Mouse (Mus musculus) CH12.LX (cell line): ENCODE data around the gene Gm20517. TPM values are rescaled to one million over a fixed set of nuclear protein-coding genes. Genes with fewer than 3 reads are reported as not detected.

Experiments
- DNase-seq: peaks from one replicate; pipeline ENCODE4 v3.0.0-alpha.2; 2013; ENCODE audit errors: extremely low read depth
- H3K27ac ChIP-seq: 2 replicates; pipeline ENCODE4 v1.5.1; 2012; ENCODE audit warnings: low read depth, mild to moderate bottlenecking, control low read depth, moderate library complexity; ENCODE audit not compliant: insufficient read depth
- H3K27me3 ChIP-seq: replicated peaks from 2 replicates; pipeline ENCODE3; 2012; ENCODE audit warnings: inconsistent platforms
- H3K36me3 ChIP-seq, 2 experiments: replicated peaks in 1 of 2; 2 replicates each; pipeline versions ENCODE3 to v1.6.1; 2012; ENCODE audit warnings: inconsistent platforms in 1 of 2, low read length in 1 of 2, mild to moderate bottlenecking in 1 of 2, mixed read lengths in 1 of 2, moderate library complexity in 1 of 2; ENCODE audit not compliant: control insufficient read depth in 1 of 2, insufficient read depth in 1 of 2
- H3K4me1 ChIP-seq, 2 experiments: 2 replicates each; pipeline ENCODE4 v1.6.1; 2012; ENCODE audit warnings: inconsistent platforms in 1 of 2, moderate library complexity in 1 of 2; ENCODE audit not compliant: insufficient read depth in 2 of 2, control insufficient read depth in 1 of 2
- H3K4me2 ChIP-seq: 2 replicates; pipeline ENCODE4 v1.6.1; 2012; ENCODE audit warnings: low read depth, mild to moderate bottlenecking, control low read depth; ENCODE audit not compliant: poor library complexity, insufficient read depth, severe bottlenecking
- H3K4me3 ChIP-seq, 3 experiments: fragments of 150-350 bp in 1 of 3; sonication (generic) in 1 of 3; replicated peaks in 1 of 3; 2 replicates each; pipeline versions ENCODE3 to v1.5.1; 2011 to 2012; ENCODE audit warnings: low read depth in 2 of 3, low read length in 2 of 3, mild to moderate bottlenecking in 2 of 3, moderate library complexity in 2 of 3, control low read depth in 1 of 3, improper control_type of control experiment in 1 of 3, inconsistent platforms in 1 of 3, mixed read lengths in 1 of 3; ENCODE audit not compliant: poor library complexity in 1 of 3
- H3K79me2 ChIP-seq: replicated peaks from 2 replicates; pipeline ENCODE4 v1.6.1; 2012; ENCODE audit warnings: mild to moderate bottlenecking, moderate library complexity; ENCODE audit not compliant: control insufficient read depth, poor library complexity, insufficient read depth, severe bottlenecking; ENCODE audit errors: extremely low read depth
- H3K9ac ChIP-seq: 2 replicates; pipeline ENCODE4 v1.6.1; 2012; ENCODE audit warnings: low read depth, mild to moderate bottlenecking, control low read depth, moderate library complexity; ENCODE audit not compliant: insufficient read depth
- H3K9me3 ChIP-seq: replicated peaks from 2 replicates; pipeline ENCODE3; 2012; ENCODE audit warnings: low read length, inconsistent platforms, mixed read lengths
- BHLHE40 ChIP-seq: IDR thresholded peaks from 2 replicates; pipeline ENCODE4 v1.6.1; 2011; ENCODE audit warnings: mild to moderate bottlenecking, low read depth, low read length, improper control_type of control experiment
- CHD1 ChIP-seq: IDR thresholded peaks from 2 replicates; pipeline ENCODE4 v1.6.1; 2012; ENCODE audit warnings: low read depth, low read length, improper control_type of control experiment, inconsistent platforms
- CTCF ChIP-seq, 2 experiments: IDR thresholded peaks in 1 of 2; conservative IDR thresholded peaks in 1 of 2; 2 replicates each; pipeline ENCODE4 v1.5.1; 2011 to 2012; ENCODE audit warnings: low read depth in 2 of 2, low read length in 2 of 2, improper control_type of control experiment in 1 of 2, inconsistent platforms in 1 of 2, mild to moderate bottlenecking in 1 of 2, moderate library complexity in 1 of 2
- E2F4 ChIP-seq: IDR thresholded peaks from 2 replicates; pipeline ENCODE4 v1.6.1; 2011; ENCODE audit warnings: low read depth, low read length, improper control_type of control experiment; ENCODE audit not compliant: insufficient replicate concordance
- ELF1 ChIP-seq: IDR thresholded peaks from 2 replicates; pipeline ENCODE4 v1.6.1; 2014; ENCODE audit warnings: low read depth, mild to moderate bottlenecking, inconsistent platforms, low read length, improper control_type of control experiment
- EP300 ChIP-seq: IDR thresholded peaks from 2 replicates; pipeline ENCODE4 v1.6.1; 2011; ENCODE audit warnings: low read length, improper control_type of control experiment
- ETS1 ChIP-seq: conservative IDR thresholded peaks from 2 replicates; pipeline ENCODE4 v1.6.1; 2012; ENCODE audit warnings: low read depth, mild to moderate bottlenecking, inconsistent platforms, low read length, improper control_type of control experiment, moderate library complexity
- GABPA ChIP-seq: IDR thresholded peaks from 2 replicates; pipeline ENCODE4 v1.6.1; 2012; ENCODE audit warnings: low read depth, low read length, improper control_type of control experiment, inconsistent platforms; ENCODE audit not compliant: insufficient replicate concordance
- HCFC1 ChIP-seq: IDR thresholded peaks from 2 replicates; pipeline ENCODE4 v1.6.1; 2012; ENCODE audit warnings: low read depth, mild to moderate bottlenecking, inconsistent platforms, low read length, improper control_type of control experiment
- IRF4 ChIP-seq: IDR thresholded peaks from 2 replicates; pipeline ENCODE4 v1.6.1; 2014; ENCODE audit warnings: low read depth, mild to moderate bottlenecking, inconsistent platforms, low read length, improper control_type of control experiment
- JUN ChIP-seq: IDR thresholded peaks from 2 replicates; pipeline ENCODE4 v1.6.1; 2011; ENCODE audit warnings: low read depth, mild to moderate bottlenecking, low read length, improper control_type of control experiment, moderate library complexity; ENCODE audit not compliant: insufficient read depth
- MAX ChIP-seq: IDR thresholded peaks from 2 replicates; pipeline ENCODE4 v1.6.1; 2011; ENCODE audit warnings: low read length, improper control_type of control experiment
- MEF2A ChIP-seq: IDR thresholded peaks from 2 replicates; pipeline ENCODE4 v1.6.1; 2014; ENCODE audit warnings: low read depth, mild to moderate bottlenecking, inconsistent platforms, low read length, improper control_type of control experiment, borderline replicate concordance
- MXI1 ChIP-seq: IDR thresholded peaks from 2 replicates; pipeline ENCODE4 v1.6.1; 2011; ENCODE audit warnings: mild to moderate bottlenecking, low read depth, low read length, improper control_type of control experiment
- MYC ChIP-seq: IDR thresholded peaks from 2 replicates; pipeline ENCODE4 v1.6.1; 2011; ENCODE audit warnings: low read depth, mild to moderate bottlenecking, improper control_type of control experiment, low read length
- NELFE ChIP-seq: IDR thresholded peaks from 2 replicates; pipeline ENCODE4 v1.6.1; 2011; ENCODE audit warnings: low read depth, low read length, improper control_type of control experiment
- NRF1 ChIP-seq: IDR thresholded peaks from 2 replicates; pipeline ENCODE4 v1.6.1; 2014; ENCODE audit warnings: low read depth, mild to moderate bottlenecking, inconsistent platforms, low read length, improper control_type of control experiment, moderate library complexity
- RAD21 ChIP-seq: IDR thresholded peaks from 2 replicates; pipeline ENCODE4 v1.6.1; 2011; ENCODE audit warnings: low read depth, mild to moderate bottlenecking, low read length, improper control_type of control experiment, moderate library complexity
- RCOR1 ChIP-seq: conservative IDR thresholded peaks from 2 replicates; pipeline ENCODE4 v1.6.1; 2012; ENCODE audit warnings: low read depth, mild to moderate bottlenecking, inconsistent platforms, low read length, improper control_type of control experiment
- SIN3A ChIP-seq: IDR thresholded peaks from 2 replicates; pipeline ENCODE4 v1.6.1; 2012; ENCODE audit warnings: low read length, improper control_type of control experiment, inconsistent platforms
- SMC3 ChIP-seq: IDR thresholded peaks from 2 replicates; pipeline ENCODE4 v1.6.1; 2011; ENCODE audit warnings: low read depth, low read length, improper control_type of control experiment
- TCF12 ChIP-seq: IDR thresholded peaks from 2 replicates; pipeline ENCODE4 v1.6.1; 2014; ENCODE audit warnings: low read depth, mild to moderate bottlenecking, inconsistent platforms, low read length, improper control_type of control experiment
- UBTF ChIP-seq: IDR thresholded peaks from 2 replicates; pipeline ENCODE4 v1.6.1; 2012; ENCODE audit warnings: low read depth, mild to moderate bottlenecking, inconsistent platforms, low read length, improper control_type of control experiment, moderate library complexity
- USF1 ChIP-seq: IDR thresholded peaks from 2 replicates; pipeline ENCODE4 v1.6.1; 2014; ENCODE audit warnings: low read depth, mild to moderate bottlenecking, inconsistent platforms, low read length, improper control_type of control experiment
- ZC3H11A ChIP-seq: IDR thresholded peaks from 2 replicates; pipeline ENCODE4 v1.6.1; 2012; ENCODE audit warnings: low read depth, mild to moderate bottlenecking, inconsistent platforms, low read length, improper control_type of control experiment
- ZKSCAN1 ChIP-seq: IDR thresholded peaks from 2 replicates; pipeline ENCODE4 v1.6.1; 2012; ENCODE audit warnings: low read depth, inconsistent platforms, low read length, improper control_type of control experiment, borderline replicate concordance
- ZMIZ1 ChIP-seq: IDR thresholded peaks from 2 replicates; pipeline ENCODE4 v1.6.1; 2012; ENCODE audit warnings: low read depth, mild to moderate bottlenecking, inconsistent platforms, low read length, improper control_type of control experiment
- ZNF384 ChIP-seq: IDR thresholded peaks from 2 replicates; pipeline ENCODE4 v1.6.1; 2012; ENCODE audit warnings: low read depth, low read length, improper control_type of control experiment, inconsistent platforms
- dilution Hi-C: fragments of 300-500 bp; cut with MboI; formaldehyde crosslinking; loops from 2 replicates; pipeline ENCODE4 v1.14.3; 2020; ENCODE audit warnings: low sequenced_read_pairs; ENCODE audit not compliant: extremely low pct_unique_long_range_greater_than_20kb, extremely low pct_ligation_motif_present
- in situ Hi-C: fragments of 300-500 bp; cut with MboI; formaldehyde crosslinking; loops from 3 replicates; pipeline ENCODE4 v1.14.3; 2019; ENCODE audit warnings: low sequenced_read_pairs, low pct_ligation_motif_present, low pct_unique_long_range_greater_than_20kb, mixed read lengths
- polyA plus RNA-seq: library from polyadenylated mRNA; unstranded; fragments of >175 nt; gene quantifications from 2 replicates; pipeline ENCODE4 v1.2.1, GENCODE M21; 2012; ENCODE audit warnings: low read depth; ENCODE audit not compliant: insufficient read length
- total RNA-seq, 2 experiments: library from RNA; depleted of rRNA; stranded (reverse); fragments of 300-350 nt in 1 of 2; fragments of >200 nt in 1 of 2; gene quantifications; 2 replicates each; pipeline ENCODE4 v1.2.3; 2012 to 2014

The Gm20517 gene
- total and polyA plus RNA-seq, 3 experiments, result 1.1 to 1.8 (median 1.8) TPM

GRCm38 (mm10) chr17:47682836-47683235, 71.4 kb downstream of the Gm20517 start:
- no peak for DNase-seq
- H3K4me2 ChIP-seq, result no peak overlapping the region
- TF ChIP-seq SMC3, result no peak
- TF ChIP-seq IRF4, result no peak
- no peak for TF ChIP-seq RAD21
- no peak for TF ChIP-seq MEF2A
- no peak for TF ChIP-seq JUN
- no peak for TF ChIP-seq USF1
- H3K79me2 ChIP-seq, result peaks cover 10% of the 10 kb centered on the region
- H3K9ac ChIP-seq, result no peak overlapping the region
- no peaks in the 10 kb centered on the region for H3K9me3 ChIP-seq
- H3K4me1 ChIP-seq, result peaks cover 8 to 22% of the 10 kb centered on the region in 2 experiments
- dilution Hi-C loops, result no loop called here
- no peaks in the 10 kb centered on the region for H3K27me3 ChIP-seq
- in situ Hi-C loops, result no loop called here
- peaks cover 41 to 81% of the 10 kb centered on the region in 2 experiments for H3K36me3 ChIP-seq
- no peak overlapping the region for H3K27ac ChIP-seq
- no peak overlapping the region for H3K4me3 ChIP-seq

DNA sequence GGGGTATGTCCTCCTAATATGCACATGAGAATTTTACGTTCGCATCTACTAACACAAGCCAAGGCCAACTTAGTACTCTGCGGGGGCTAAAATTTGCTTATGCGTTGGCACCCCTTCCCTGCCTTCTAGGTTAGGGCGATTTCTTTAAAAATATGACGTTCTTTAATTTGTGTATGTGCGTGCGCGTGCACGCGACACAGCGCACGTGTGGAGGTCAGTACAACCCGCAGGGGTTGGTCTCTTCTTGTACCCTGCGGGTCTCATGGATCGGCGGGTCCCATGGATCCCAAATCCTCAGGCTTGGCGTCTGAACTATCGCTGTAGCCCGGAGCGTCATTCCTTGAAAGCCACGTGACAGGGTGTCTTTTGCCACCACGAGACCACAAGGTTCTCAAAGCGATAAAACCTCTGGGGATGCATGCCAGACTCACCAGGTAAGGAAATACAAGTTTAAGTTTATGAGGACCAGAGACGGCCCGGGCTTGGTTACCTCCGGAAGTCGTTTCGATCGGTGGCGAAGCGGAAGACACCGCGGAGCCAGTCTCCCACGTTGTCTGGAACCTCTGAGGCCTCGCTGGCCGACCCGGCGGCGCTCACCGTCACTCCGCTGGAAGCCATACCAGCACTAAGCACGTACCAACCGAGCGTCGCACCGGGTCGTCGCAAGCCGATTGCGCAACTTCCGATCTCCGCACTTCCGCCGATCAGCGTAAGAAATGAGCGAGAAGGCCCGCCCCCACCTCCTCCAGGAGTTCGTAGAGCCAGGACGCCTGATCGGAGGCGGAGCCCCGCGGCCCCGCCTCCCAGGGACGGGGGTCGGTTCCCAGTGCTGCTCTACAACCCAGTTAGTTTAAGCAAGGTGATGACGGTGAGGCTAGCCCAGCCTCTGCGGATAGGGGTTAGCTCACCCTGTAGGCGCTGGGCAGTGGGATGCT, 76.3 kb downstream of the Gm20517 start:
- dilution Hi-C loops (no loop called here), in situ Hi-C loops (loop anchor here (5.0 kb wide), 1 partner anchor 75 kb away; the partner anchor contains the start of genes Bysl, Gm20517 and Med20)
- H3K79me2 ChIP-seq, result peaks cover 10% of the 10 kb centered on the region
- H3K27ac ChIP-seq, result no peak overlapping the region
- H3K4me3 ChIP-seq, result peak overlapping the region; percentile 85 to 96 (median 92)
- peaks cover 10 to 29% of the 10 kb centered on the region in 2 experiments for H3K4me1 ChIP-seq
- H3K4me2 ChIP-seq, result peak overlapping the region; percentile 90
- peak; percentile 97 for DNase-seq
- peaks cover 18 to 41% of the 10 kb centered on the region in 2 experiments for H3K36me3 ChIP-seq
- H3K9me3 ChIP-seq, result no peaks in the 10 kb centered on the region
- peak overlapping the region; percentile 84 for H3K9ac ChIP-seq
- peaks cover 41% of the 10 kb centered on the region for H3K27me3 ChIP-seq
- TF ChIP-seq USF1 (no peak; the same call in 1 of the 2 replicates), ZKSCAN1 (no peak), UBTF (no peak), TCF12 (peak; percentile 84), MXI1 (peak; percentile 93), NRF1 (peak; percentile 66), MYC (peak; percentile 59; the same call in 1 of the 2 replicates), ELF1 (peak; percentile 87), HCFC1 (peak; percentile 97), SIN3A (peak; percentile 93), ZNF384 (no peak), RAD21 (no peak), IRF4 (peak; percentile 73), BHLHE40 (peak; percentile 81), CTCF (conservative IDR thresholded peaks at IDR 0.05 in 1 of 2, IDR thresholded peaks at IDR 0.05 in 1 of 2; ENCODE audit: low read depth in 2 of 2, low read length in 2 of 2) (no peak), EP300 (no peak), JUN (no peak), RCOR1 (0 out of 2 replicates have a peak, but pooled peaks have one; percentile 74), MEF2A (peak; percentile 46; the same call in 1 of the 2 replicates), ZC3H11A (no peak), GABPA (peak; percentile 43; the same call in 1 of the 2 replicates), CHD1 (no peak), MAX (peak; percentile 65), ZMIZ1 (peak; percentile 58), ETS1 (peak; percentile 19; the same call in 1 of the 2 replicates), NELFE (peak; percentile 89), E2F4 (no peak)
